Mouse (Mus musculus) heart, postnatal 0 days (tissue): Measurements from ENCODE around the gene Sirt3. TPM values are rescaled to one million over a fixed set of nuclear protein-coding genes. Genes with fewer than 3 reads are reported as not detected.

Experiments
- ATAC-seq: fragments of 200-750 bp; cut with Nextera tagmentation; 2 replicates; pipeline ENCODE4 v1.8.0; 2017; ENCODE audit warnings: low read depth, moderate number of reproducible peaks, moderate library complexity; ENCODE audit not compliant: insufficient read depth
- DNase-seq: peaks from one replicate; pipeline ENCODE4 v3.0.0-alpha.2; 2016; ENCODE audit warnings: low spot score
- H3K27ac ChIP-seq: fragments of 300-500 bp; sonication (generic); 2 replicates; pipeline ENCODE4 v1.5.1; 2014; ENCODE audit warnings: low read depth, mild to moderate bottlenecking
- H3K27me3 ChIP-seq: fragments of 300-500 bp; sonication (generic); 2 replicates; pipeline ENCODE4 v1.6.1; 2014; ENCODE audit warnings: low read length, mixed read lengths; ENCODE audit not compliant: control insufficient read depth, insufficient read depth
- H3K36me3 ChIP-seq: fragments of 300-500 bp; sonication (generic); replicated peaks from 2 replicates; pipeline ENCODE4 v1.6.1; 2014; ENCODE audit warnings: low read length, mixed read lengths; ENCODE audit not compliant: control insufficient read depth, insufficient read depth
- H3K4me1 ChIP-seq: fragments of 300-500 bp; sonication (generic); 2 replicates; pipeline ENCODE4 v1.6.1; 2014; ENCODE audit warnings: antibody characterized with exemption; ENCODE audit not compliant: control insufficient read depth, insufficient read depth
- H3K4me2 ChIP-seq: fragments of 300-500 bp; sonication (generic); 2 replicates; pipeline ENCODE4 v1.6.1; 2014; ENCODE audit warnings: low read depth, mild to moderate bottlenecking, low read length, moderate library complexity
- H3K4me3 ChIP-seq: fragments of 300-500 bp; sonication (generic); 2 replicates; pipeline ENCODE4 v1.5.1; 2014; ENCODE audit warnings: low read depth, low read length
- H3K9ac ChIP-seq: fragments of 300-500 bp; sonication (generic); replicated peaks from 2 replicates; pipeline ENCODE4 v1.6.1; 2014; ENCODE audit warnings: low read depth, low read length, mixed read lengths
- H3K9me3 ChIP-seq: fragments of 300-500 bp; sonication (generic); replicated peaks from 2 replicates; pipeline ENCODE4 v1.6.1; 2016; ENCODE audit warnings: low read length; ENCODE audit not compliant: control insufficient read depth
- CTCF ChIP-seq: IDR thresholded peaks from 2 replicates; pipeline ENCODE4 v1.5.1; 2016; ENCODE audit warnings: antibody characterized with exemption, control low read depth, low read depth
- EP300 ChIP-seq: IDR thresholded peaks from 2 replicates; pipeline ENCODE4 v1.6.1; 2016; ENCODE audit warnings: antibody characterized with exemption, low read depth
- WGBS: fragments of 180-500 bp; shearing (Covaris S2); extraction: QIAGEN DNeasy Blood & Tissue Kit; methylation state at CpG from one replicate; pipeline ENCODE4 v1.1.7; 2014; 5-methylcytosine and 5-hydroxymethylcytosine counted together
- polyA plus RNA-seq: library from polyadenylated mRNA; unstranded; fragments of >200 nt; fragmentation: Nextera tagmentation; extraction: Ambion mirVana; gene quantifications from 2 replicates; pipeline ENCODE4 v1.2.1, GENCODE M21; 2015
- total RNA-seq: library from RNA; depleted of rRNA; stranded (reverse); fragments of >200 nt; gene quantifications from 2 replicates; pipeline ENCODE4 v1.2.3, GENCODE M21; 2014; ENCODE audit warnings: low replicate concordance; rRNA removed

Sirt3 gene
- total and polyA plus RNA-seq, 2 experiments from 2014 or later = 78.0 to 105 TPM

DNA sequence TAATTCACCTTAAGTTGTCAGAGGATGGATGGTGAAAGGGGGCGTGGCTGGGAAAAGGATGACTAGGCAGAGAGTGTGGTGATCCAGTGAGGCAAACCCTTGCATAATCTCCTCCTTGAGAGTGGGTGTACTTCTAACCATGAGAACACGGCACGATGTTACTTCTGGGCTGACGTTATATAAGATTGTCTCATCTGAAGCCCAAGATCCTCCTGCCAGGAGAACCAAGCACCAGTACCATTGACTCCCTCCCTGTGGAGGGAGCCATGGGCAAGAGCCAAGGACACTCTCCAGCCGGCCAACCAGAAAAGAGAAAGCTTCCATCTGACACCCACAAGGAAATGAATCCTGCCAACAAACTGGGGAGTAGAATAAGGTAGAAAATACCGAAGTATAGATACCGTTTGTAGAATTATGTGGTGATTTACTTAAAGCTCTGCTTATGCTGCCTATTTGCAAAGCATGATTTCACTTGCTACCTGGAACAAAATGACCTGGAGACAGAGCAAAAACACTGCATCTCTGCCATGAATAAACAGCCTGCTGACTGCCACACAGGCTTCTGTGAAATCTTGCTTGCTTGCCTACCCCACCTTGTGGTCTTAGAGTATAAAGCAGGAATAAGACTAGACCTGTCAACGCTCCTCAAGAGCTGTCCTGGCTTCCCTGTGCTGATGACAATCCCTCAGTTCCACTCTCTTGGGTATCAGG is 53.8 kb downstream of the Sirt3 start:
- Histone ChIP-seq H3K27me3 (0 out of 2 replicates have a peak, but pooled peaks cover 4% of the 10 kb centered on the region), H3K9ac (no peak overlapping the region), H3K4me3 (no peak overlapping the region), H3K4me2 (peak overlapping the region; percentile 23; the same call in 1 of the 2 replicates), H3K36me3 (no peaks in the 10 kb centered on the region), H3K9me3 (no peaks in the 10 kb centered on the region), H3K27ac (no peak overlapping the region), H3K4me1 (no peaks in the 10 kb centered on the region)
- WGBS = 19% methylated on average over 8 of the region's 8 CpGs
- ATAC-seq (peak; percentile 58; the same call in 1 of the 2 replicates), DNase-seq (peak; percentile 26)
- no peak for TF ChIP-seq EP300
- TF ChIP-seq CTCF = peak; percentile 63

GRCm38 (mm10) chr7:140822731-140823130 is 59.4 kb downstream of the Sirt3 start:
- Histone ChIP-seq H3K4me1 (peaks cover 10% of the 10 kb centered on the region; the same call in 1 of the 2 replicates), H3K9ac (no peak overlapping the region), H3K36me3 (no peaks in the 10 kb centered on the region), H3K4me3 (no peak overlapping the region), H3K27ac (no peak overlapping the region), H3K27me3 (no peaks in the 10 kb centered on the region), H3K4me2 (no peak overlapping the region), H3K9me3 (no peaks in the 10 kb centered on the region)
- DNase-seq = no peak
- 88% methylated on average over 4 of the region's 4 CpGs for WGBS
- no peak for ATAC-seq
- TF ChIP-seq EP300 = no peak

DNA sequence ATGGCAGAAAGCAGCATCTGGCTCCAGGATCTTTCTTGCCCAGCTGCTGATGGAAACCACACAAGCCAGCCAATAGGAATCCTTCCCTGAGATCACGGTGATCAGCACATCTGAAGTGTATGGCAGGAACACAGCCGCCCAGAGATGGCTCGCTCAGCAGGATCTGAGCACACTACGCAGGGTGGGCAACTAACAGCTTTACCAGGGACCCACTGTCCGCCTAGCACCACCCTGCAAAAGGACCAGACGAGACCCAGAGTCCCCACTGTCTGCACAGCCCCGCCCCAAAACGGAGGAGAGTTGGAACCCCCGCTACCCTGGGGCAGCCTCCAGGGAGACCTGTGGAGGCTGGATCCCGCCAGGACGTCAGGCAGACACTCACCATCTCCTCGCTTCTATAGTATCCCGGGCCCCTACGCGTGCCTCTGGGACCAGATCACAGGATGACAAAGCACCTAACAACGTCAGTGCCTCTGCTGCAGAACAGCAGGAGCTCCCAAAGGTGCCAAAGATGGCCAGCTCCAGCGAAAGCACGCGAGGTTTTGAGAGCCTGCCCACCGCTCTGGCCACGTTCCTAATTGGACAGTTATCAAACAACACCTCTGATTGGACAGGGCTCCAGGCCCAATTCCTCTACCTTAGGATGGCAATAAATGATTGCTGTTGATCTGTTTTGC is 60.3 kb downstream of the Sirt3 start, which contains the start of gene Zfp941:
TSS of gene Zfp941 (minus strand) at position 526 of the 677 bp plus-strand sequence.
- Histone ChIP-seq H3K4me2 (peak within 1 kb of the TSS; percentile 81), H3K4me3 (peak within 1 kb of the TSS; percentile 49), H3K27ac (no peak within 1 kb of the TSS), H3K9ac (peak within 1 kb of the TSS; percentile 46), H3K4me1 (peaks cover 10% of the 10 kb centered on the region; the same call in 1 of the 2 replicates), H3K36me3 (no peaks in the 10 kb centered on the region), H3K9me3 (no peaks in the 10 kb centered on the region), H3K27me3 (no peaks in the 10 kb centered on the region)
- WGBS = 2% methylated on average over 21 of the region's 21 CpGs
- TF ChIP-seq EP300 (no peak), CTCF (no peak)
- peak; percentile 86 for ATAC-seq
- peak; percentile 31 for DNase-seq

- Histone ChIP-seq H3K27me3 (no peaks in the 10 kb centered on the region), H3K9ac (0 out of 2 replicates have a peak overlapping the region, but pooled peaks have one; percentile 46), H3K27ac (no peak overlapping the region), H3K4me3 (peak overlapping the region; percentile 49), H3K4me1 (peaks cover 10% of the 10 kb centered on the region; the same call in 1 of the 2 replicates), H3K36me3 (no peaks in the 10 kb centered on the region), H3K4me2 (peak overlapping the region; percentile 81), H3K9me3 (no peaks in the 10 kb centered on the region)
- ATAC-seq (no peak), DNase-seq (no peak)
- no peak for TF ChIP-seq CTCF
- no peak for TF ChIP-seq EP300
- 49% methylated on average over 5 of the region's 5 CpGs for WGBS
Observed at GRCm38 (mm10) chr7:140821305-140821652, 60.8 kb downstream of the Sirt3 start.

DNA sequence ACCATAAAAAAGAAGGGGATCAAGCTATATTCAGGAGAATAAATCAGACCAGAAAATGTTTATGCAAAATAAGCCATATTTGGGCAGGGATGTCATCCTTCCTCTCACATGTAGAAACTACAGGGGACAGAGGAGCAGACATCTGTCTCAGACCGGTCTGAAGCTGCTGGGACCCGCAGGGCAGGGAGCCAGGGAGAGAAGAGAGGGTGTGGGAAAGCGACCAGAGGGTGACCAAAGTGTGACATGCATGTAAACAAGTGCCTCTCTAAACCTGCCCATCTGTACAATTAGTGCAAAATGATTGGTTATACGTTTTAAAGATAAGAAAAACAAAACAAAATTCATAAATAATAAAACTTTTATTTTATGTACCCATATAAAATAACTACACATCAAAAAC is 61.9 kb downstream of the Sirt3 start:
- H3K36me3 ChIP-seq = no peaks in the 10 kb centered on the region
- 58% methylated on average over 4 of the region's 4 CpGs for WGBS
- H3K4me1 ChIP-seq = peaks cover 10% of the 10 kb centered on the region; the same call in 1 of the 2 replicates
- no peak overlapping the region for H3K4me2 ChIP-seq
- no peak for DNase-seq
- no peak overlapping the region for H3K4me3 ChIP-seq
- no peak for ATAC-seq
- H3K27ac ChIP-seq = no peak overlapping the region
- no peaks in the 10 kb centered on the region for H3K27me3 ChIP-seq
- no peak for TF ChIP-seq CTCF
- TF ChIP-seq EP300 = no peak
- no peaks in the 10 kb centered on the region for H3K9me3 ChIP-seq
- no peak overlapping the region for H3K9ac ChIP-seq

Other genes starting within 250 kb of the Sirt3 start
- gene Olfr53, start 235.9 kb downstream of the Sirt3 start, total RNA-seq = not detected in 2 replicates
- not detected in 2 replicates for gene Olfr53, start 235.9 kb downstream of the Sirt3 start, polyA plus RNA-seq
- not detected in 2 replicates for gene Olfr539, start 222.4 kb downstream of the Sirt3 start, total RNA-seq
- gene Olfr539, start 222.4 kb downstream of the Sirt3 start, polyA plus RNA-seq = not detected in 2 replicates
- not detected in 2 replicates for gene Olfr45, start 200.4 kb downstream of the Sirt3 start, total RNA-seq
- gene Olfr45, start 200.4 kb downstream of the Sirt3 start, polyA plus RNA-seq = not detected in 2 replicates
- not detected in 2 replicates for gene Olfr541, start 185.0 kb downstream of the Sirt3 start, total RNA-seq
- not detected in 2 replicates for gene Olfr541, start 185.0 kb downstream of the Sirt3 start, polyA plus RNA-seq
- 0.11 TPM in 1 of 2 replicates, not detected in the other for gene Cyp2e1, start 118.6 kb downstream of the Sirt3 start, total RNA-seq
- gene Cyp2e1, start 118.6 kb downstream of the Sirt3 start, polyA plus RNA-seq = not detected in 2 replicates
- not detected in 2 replicates for gene Syce1, start 94.5 kb downstream of the Sirt3 start, total RNA-seq
- 0.10 and 0.18 TPM in 2 replicates for gene Syce1, start 94.5 kb downstream of the Sirt3 start, polyA plus RNA-seq
- 0.11 and 0.97 TPM in 2 replicates for gene Zfp941, start 60.1 kb downstream of the Sirt3 start, total RNA-seq
- gene Zfp941, start 60.1 kb downstream of the Sirt3 start, polyA plus RNA-seq = 0.29 and 0.45 TPM in 2 replicates
- not detected in 2 replicates for gene Urah, start 47.3 kb downstream of the Sirt3 start, total RNA-seq
- gene Urah, start 47.3 kb downstream of the Sirt3 start, polyA plus RNA-seq = 0.27 and 0.29 TPM in 2 replicates
- 0.80 TPM in 1 of 2 replicates, not detected in the other for gene Scgb1c1, start 36.8 kb downstream of the Sirt3 start, total RNA-seq
- 8.7 and 11.0 TPM in 2 replicates for gene Scgb1c1, start 36.8 kb downstream of the Sirt3 start, polyA plus RNA-seq
- not detected in 2 replicates for gene Odf3, start 34.5 kb downstream of the Sirt3 start, total RNA-seq
- not detected in 2 replicates for gene Odf3, start 34.5 kb downstream of the Sirt3 start, polyA plus RNA-seq
- gene Gm45785, start 26.0 kb downstream of the Sirt3 start, total RNA-seq = not detected in 2 replicates
- not detected in 2 replicates for gene Gm45785, start 26.0 kb downstream of the Sirt3 start, polyA plus RNA-seq
- gene Ric8a, start 25.4 kb downstream of the Sirt3 start, total RNA-seq = 37.2 and 73.8 TPM in 2 replicates
- gene Ric8a, start 25.4 kb downstream of the Sirt3 start, polyA plus RNA-seq = 27.5 and 27.8 TPM in 2 replicates
- gene Bet1l, start 24.7 kb downstream of the Sirt3 start, total RNA-seq = 13.9 and 14.8 TPM in 2 replicates
- gene Bet1l, start 24.7 kb downstream of the Sirt3 start, polyA plus RNA-seq = 29.6 and 32.0 TPM in 2 replicates
- gene Psmd13, start 341 bp downstream of the Sirt3 start, total RNA-seq = 72.6 and 84.3 TPM in 2 replicates
- gene Psmd13, start 341 bp downstream of the Sirt3 start, polyA plus RNA-seq = 172 and 185 TPM in 2 replicates
- 425 and 483 TPM in 2 replicates for gene Cox8b, start 18.1 kb upstream of the Sirt3 start, total RNA-seq
- gene Cox8b, start 18.1 kb upstream of the Sirt3 start, polyA plus RNA-seq = 1,841 and 1,871 TPM in 2 replicates
- not detected in 2 replicates for gene Nlrp6, start 38.6 kb upstream of the Sirt3 start, total RNA-seq
- 0.08 TPM in 1 of 2 replicates, not detected in the other for gene Nlrp6, start 38.6 kb upstream of the Sirt3 start, polyA plus RNA-seq
- 13.8 and 16.3 TPM in 2 replicates for gene Pgghg, start 59.1 kb upstream of the Sirt3 start, total RNA-seq
- gene Pgghg, start 59.1 kb upstream of the Sirt3 start, polyA plus RNA-seq = 5.8 and 5.9 TPM in 2 replicates
- gene Ifitm5, start 68.0 kb upstream of the Sirt3 start, total RNA-seq = 3.4 TPM in 1 of 2 replicates, not detected in the other
- gene Ifitm5, start 68.0 kb upstream of the Sirt3 start, polyA plus RNA-seq = 0.56 and 0.87 TPM in 2 replicates
- gene Gm45717, start 73.6 kb upstream of the Sirt3 start, total RNA-seq = not detected in 2 replicates
- 0.36 TPM in 1 of 2 replicates, not detected in the other for gene Gm45717, start 73.6 kb upstream of the Sirt3 start, polyA plus RNA-seq
- 172 and 232 TPM in 2 replicates for gene Ifitm2, start 73.7 kb upstream of the Sirt3 start, total RNA-seq
- gene Ifitm2, start 73.7 kb upstream of the Sirt3 start, polyA plus RNA-seq = 516 and 534 TPM in 2 replicates
- gene Ifitm1, start 84.9 kb upstream of the Sirt3 start, total RNA-seq = 1.4 and 23.1 TPM in 2 replicates
- gene Ifitm1, start 84.9 kb upstream of the Sirt3 start, polyA plus RNA-seq = 4.1 and 6.6 TPM in 2 replicates
- 148 and 324 TPM in 2 replicates for gene Ifitm3, start 128.5 kb upstream of the Sirt3 start, total RNA-seq
- 202 and 230 TPM in 2 replicates for gene Ifitm3, start 128.5 kb upstream of the Sirt3 start, polyA plus RNA-seq
- gene Ifitm6, start 135.6 kb upstream of the Sirt3 start, total RNA-seq = not detected in 2 replicates
- gene Ifitm6, start 135.6 kb upstream of the Sirt3 start, polyA plus RNA-seq = 0.30 and 0.74 TPM in 2 replicates
- not detected in 2 replicates for gene Gm17387, start 146.8 kb upstream of the Sirt3 start, total RNA-seq
- not detected in 2 replicates for gene Gm17387, start 146.8 kb upstream of the Sirt3 start, polyA plus RNA-seq
- 0.43 TPM in 1 of 2 replicates, not detected in the other for gene B4galnt4, start 178.8 kb upstream of the Sirt3 start, total RNA-seq
- 0.10 TPM in 1 of 2 replicates, not detected in the other for gene B4galnt4, start 178.8 kb upstream of the Sirt3 start, polyA plus RNA-seq
- 3.8 TPM in 1 of 2 replicates, not detected in the other for gene Pkp3, start 195.9 kb upstream of the Sirt3 start, total RNA-seq
- gene Pkp3, start 195.9 kb upstream of the Sirt3 start, polyA plus RNA-seq = 0.19 and 0.20 TPM in 2 replicates
- gene Sigirr, start 218.3 kb upstream of the Sirt3 start, total RNA-seq = 10.3 and 16.8 TPM in 2 replicates
- gene Sigirr, start 218.3 kb upstream of the Sirt3 start, polyA plus RNA-seq = 4.2 and 5.1 TPM in 2 replicates
- gene Ano9, start 235.5 kb upstream of the Sirt3 start, total RNA-seq = not detected in 2 replicates
- gene Ano9, start 235.5 kb upstream of the Sirt3 start, polyA plus RNA-seq = 0.04 and 0.07 TPM in 2 replicates
- 22.3 and 35.5 TPM in 2 replicates for gene Ptdss2, start 240.1 kb upstream of the Sirt3 start, total RNA-seq
- gene Ptdss2, start 240.1 kb upstream of the Sirt3 start, polyA plus RNA-seq = 54.8 and 56.9 TPM in 2 replicates